Mouse (Mus musculus) ovary, adult 18-20 months (tissue): ENCODE results near the gene Mfsd13b.

Experiments
- DNase-seq: peaks from one replicate; pipeline ENCODE4 v3.0.0; 2022; ENCODE audit warnings: low spot score, mixed read lengths

The Mfsd13b gene

GRCm38 (mm10) chr7:121043510-121043909, 61.2 kb downstream of the Mfsd13b start:
- DNase-seq: no peak

DNA sequence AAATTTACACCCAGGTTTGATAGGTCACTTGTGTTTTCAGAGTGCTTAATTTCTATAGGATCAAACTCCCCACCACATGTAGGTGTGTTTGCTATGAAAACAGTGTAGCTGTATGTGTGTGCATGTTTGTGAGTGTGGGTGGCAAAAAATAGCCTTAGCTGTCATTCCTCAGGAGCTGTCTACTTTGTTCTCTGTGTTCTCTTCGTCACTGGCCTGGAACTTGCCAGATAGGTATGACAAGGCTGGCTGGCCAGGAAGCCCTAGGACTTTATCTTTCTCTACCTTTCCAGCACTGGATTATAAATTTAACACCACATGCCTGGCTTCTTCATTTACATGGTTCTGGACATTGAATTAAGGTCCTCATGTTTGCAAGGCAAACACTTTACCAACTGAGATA, 61.9 kb downstream of the Mfsd13b start:
- DNase-seq: no peak

- no peak for DNase-seq
Measured at GRCm38 (mm10) chr7:121045671-121046453, 63.6 kb downstream of the Mfsd13b start.

GRCm38 (mm10) chr7:121047624-121048023, 65.3 kb downstream of the Mfsd13b start:
- no peak for DNase-seq

DNA sequence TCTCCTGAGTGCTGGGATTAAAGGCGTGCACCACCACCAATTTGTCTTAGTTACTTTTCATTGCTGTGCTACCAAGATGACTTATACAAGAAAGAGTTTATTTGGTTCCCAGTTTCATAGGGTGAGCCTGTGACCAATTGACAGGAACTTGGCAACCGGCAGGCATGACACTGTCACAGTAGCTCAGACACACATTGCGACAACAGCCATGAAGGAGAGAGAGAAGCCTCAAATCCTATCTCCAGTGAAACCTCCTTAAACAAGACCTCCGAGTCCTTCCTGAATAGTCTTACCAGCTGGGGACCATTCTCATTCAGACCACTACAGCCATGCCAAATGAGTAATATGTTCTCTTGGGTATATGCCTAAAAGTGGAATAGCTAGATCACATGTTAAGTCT, 70.8 kb downstream of the Mfsd13b start:
- no peak for DNase-seq

GRCm38 (mm10) chr7:121059477-121060218, 77.3 kb downstream of the Mfsd13b start:
- DNase-seq: no peak

- DNase-seq: no peak
Measured at GRCm38 (mm10) chr7:121064309-121064708, 82.0 kb downstream of the Mfsd13b start.
